Mouse (Mus musculus) testis, adult 2 months (tissue): ENCODE results near the gene Rtf2.

Experiments
- CTCF ChIP-seq: fragments of 200-500 bp; IDR thresholded peaks from 2 replicates; pipeline ENCODE4 v1.5.1; 2012; ENCODE audit warnings: low read depth, mild to moderate bottlenecking, inconsistent platforms, low read length, moderate library complexity; ENCODE audit not compliant: control insufficient read depth, insufficient read depth, insufficient replicate concordance
- POLR2A ChIP-seq: fragments of 200-500 bp; IDR thresholded peaks from 2 replicates; pipeline ENCODE4 v1.6.1; 2012; ENCODE audit warnings: low read depth, mild to moderate bottlenecking, inconsistent platforms, low read length, moderate library complexity; ENCODE audit not compliant: control insufficient read depth

- TF ChIP-seq POLR2A: no peak
- TF ChIP-seq CTCF: no peak
These were observed 9.7 kb upstream of the Rtf2 start for GRCm38 (mm10) chr2:172430609-172431008.
